Mouse (Mus musculus): ENCODE data around the gene Srd5a1. TPM values are rescaled to one million over a fixed set of nuclear protein-coding genes. Genes with fewer than 3 reads are reported as not detected.

The Srd5a1 gene
- polyA plus RNA-seq, 1 experiment from 2014 or later = 25.0 TPM

GRCm38 (mm10) chr13:69538327-69538726 is 72.9 kb downstream of the Srd5a1 start:
- H3K27ac ChIP-seq (ENCODE audit: low read length) = no peak overlapping the region
- 37% methylated on average over 4 of the region's 4 CpGs for WGBS

DNA sequence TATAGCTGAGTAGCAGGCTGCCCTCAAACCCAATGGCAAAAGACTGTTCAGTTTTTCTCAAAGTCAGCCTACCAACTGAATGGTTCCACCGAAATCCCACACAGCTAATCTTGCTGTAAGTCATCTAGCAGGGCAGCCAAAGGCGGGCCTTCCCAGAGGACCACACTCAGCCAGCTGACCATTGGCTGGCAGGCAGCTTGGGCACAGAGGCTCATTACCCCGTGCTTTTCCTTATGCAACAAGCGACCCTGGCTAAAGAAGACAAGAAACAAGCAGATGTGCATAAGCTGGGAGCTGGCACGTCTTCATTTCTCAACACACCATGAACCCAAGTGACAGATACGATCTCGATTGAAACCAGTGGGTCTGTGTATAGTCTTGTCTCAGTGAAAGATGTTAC is 73.9 kb downstream of the Srd5a1 start:
- 77% methylated on average over 7 of the region's 7 CpGs for WGBS
- ATAC-seq (ENCODE audit: low FRiP score, low TSS enrichment) = no peak

More at GRCm38 (mm10) chr13:69538327-69538726, 72.9 kb downstream of the Srd5a1 start:
- Histone ChIP-seq H3K4me1 (ENCODE audit: insufficient read depth, low read length) (peaks cover 22% of the 10 kb centered on the region), H3K36me3 (ENCODE audit: insufficient read depth, low read length) (no peaks in the 10 kb centered on the region), H3K9me3 (ENCODE audit: low read length) (no peaks in the 10 kb centered on the region), H3K9ac (replicated peaks; ENCODE audit: low read length) (no peak overlapping the region), H3K4me3 (ENCODE audit: low read length) (no peak overlapping the region), H3K27me3 (ENCODE audit: insufficient read depth, low read length) (no peaks in the 10 kb centered on the region), H3K4me2 (replicated peaks; ENCODE audit: low read depth, low read length) (no peak overlapping the region)
- ATAC-seq (ENCODE audit: low FRiP score, low TSS enrichment) = no peak

DNA sequence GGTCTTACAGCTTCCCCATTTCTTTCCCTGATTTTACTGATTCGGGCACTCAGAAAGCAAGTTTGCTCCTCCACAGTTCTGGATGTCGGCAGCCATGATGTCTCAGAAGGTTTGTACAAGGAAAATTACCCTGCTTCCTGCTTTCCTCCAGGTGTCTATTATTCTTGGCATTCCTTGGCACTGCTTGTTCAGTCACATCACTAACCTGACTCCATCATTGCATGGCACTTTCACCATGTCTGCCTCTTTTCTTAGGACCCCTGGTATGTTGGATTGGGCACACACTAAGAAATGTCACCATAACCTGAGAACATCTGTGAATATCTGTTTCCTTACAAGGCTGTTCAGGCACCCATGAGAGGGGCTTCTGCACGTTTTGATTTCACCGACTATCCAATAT is 75.2 kb downstream of the Srd5a1 start:
- whole genome bisulfite sequencing = 60% methylated on average over 4 of the region's 4 CpGs
- no peaks in the 10 kb centered on the region for H3K36me3 ChIP-seq (ENCODE audit: insufficient read depth, low read length)

More for the DNA sequence above, 73.9 kb downstream of the Srd5a1 start:
- H3K27ac ChIP-seq (ENCODE audit: low read length) = no peak overlapping the region
- H3K4me3 ChIP-seq (ENCODE audit: low read length) = no peak overlapping the region
- H3K9me3 ChIP-seq (ENCODE audit: low read length) = no peaks in the 10 kb centered on the region
- H3K4me1 ChIP-seq (ENCODE audit: insufficient read depth, low read length) = peaks cover 25% of the 10 kb centered on the region
- H3K27me3 ChIP-seq (ENCODE audit: insufficient read depth, low read length) = no peaks in the 10 kb centered on the region
- no peaks in the 10 kb centered on the region for H3K36me3 ChIP-seq (ENCODE audit: insufficient read depth, low read length)
- H3K9ac ChIP-seq (replicated peaks; ENCODE audit: low read length) = no peak overlapping the region
- H3K4me2 ChIP-seq (replicated peaks; ENCODE audit: low read depth, low read length) = no peak overlapping the region

GRCm38 (mm10) chr13:69534654-69535551 is 76.3 kb downstream of the Srd5a1 start:
- H3K27me3 ChIP-seq (ENCODE audit: insufficient read depth, low read length) = no peaks in the 10 kb centered on the region
- peak; percentile 95 for ATAC-seq (ENCODE audit: low FRiP score, low TSS enrichment)
- H3K27ac ChIP-seq (ENCODE audit: low read length) = peak overlapping the region; percentile 94
- peak overlapping the region; percentile 80 for H3K4me2 ChIP-seq (replicated peaks; ENCODE audit: low read depth, low read length)
- peaks cover 41% of the 10 kb centered on the region for H3K4me1 ChIP-seq (ENCODE audit: insufficient read depth, low read length)
- under 1% methylated on average over 76 of the region's 86 CpGs for WGBS
- peaks cover 5% of the 10 kb centered on the region for H3K36me3 ChIP-seq (ENCODE audit: insufficient read depth, low read length)
- H3K9me3 ChIP-seq (ENCODE audit: low read length) = no peaks in the 10 kb centered on the region
- peak overlapping the region; percentile 94 for H3K4me3 ChIP-seq (ENCODE audit: low read length)
- H3K9ac ChIP-seq (replicated peaks; ENCODE audit: low read length) = peak overlapping the region; percentile 94

More for the DNA sequence above, 75.2 kb downstream of the Srd5a1 start:
- Histone ChIP-seq H3K9ac (replicated peaks; ENCODE audit: low read length) (peak overlapping the region; percentile 94; the same call in 1 of the 2 replicates), H3K27ac (ENCODE audit: low read length) (peak overlapping the region; percentile 94; the same call in 1 of the 2 replicates), H3K4me3 (ENCODE audit: low read length) (peak overlapping the region; percentile 94; the same call in 1 of the 2 replicates), H3K9me3 (ENCODE audit: low read length) (no peaks in the 10 kb centered on the region), H3K4me2 (replicated peaks; ENCODE audit: low read depth, low read length) (peak overlapping the region; percentile 80), H3K4me1 (ENCODE audit: insufficient read depth, low read length) (peaks cover 31% of the 10 kb centered on the region), H3K27me3 (ENCODE audit: insufficient read depth, low read length) (no peaks in the 10 kb centered on the region)
- no peak for ATAC-seq (ENCODE audit: low FRiP score, low TSS enrichment)

DNA sequence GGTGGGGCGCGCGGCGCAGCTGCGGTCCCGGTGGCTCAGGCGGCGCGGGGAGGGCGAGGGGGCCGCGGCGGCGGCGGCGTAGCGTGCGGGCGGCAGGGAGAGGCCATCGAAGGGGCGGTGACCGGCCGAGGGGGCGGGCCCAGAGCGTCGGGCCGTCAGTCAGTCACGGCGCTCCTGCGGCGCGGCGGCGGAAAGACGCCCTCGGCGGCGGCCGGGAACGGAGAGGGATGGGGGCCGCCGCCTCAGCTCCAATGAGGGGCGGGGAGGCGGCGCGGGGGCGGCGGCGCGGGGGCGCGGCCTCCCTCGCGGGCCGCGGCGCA is 76.9 kb downstream of the Srd5a1 start, which contains the start of gene Tent4a:
Tent4a (minus strand) TSS at position 284 of the 320 bp plus-strand sequence.
- WGBS = under 1% methylated on average over 13 of the region's 57 CpGs
- Histone ChIP-seq H3K4me1 (ENCODE audit: insufficient read depth, low read length) (peaks cover 41% of the 10 kb centered on the region), H3K4me3 (ENCODE audit: low read length) (peak within 1 kb of the TSS; percentile 94), H3K9ac (replicated peaks; ENCODE audit: low read length) (peak within 1 kb of the TSS; percentile 94), H3K9me3 (ENCODE audit: low read length) (no peaks in the 10 kb centered on the region), H3K27ac (ENCODE audit: low read length) (peak within 1 kb of the TSS; percentile 94), H3K36me3 (ENCODE audit: insufficient read depth, low read length) (peaks cover 7% of the 10 kb centered on the region), H3K27me3 (ENCODE audit: insufficient read depth, low read length) (no peaks in the 10 kb centered on the region), H3K4me2 (replicated peaks; ENCODE audit: low read depth, low read length) (peak within 1 kb of the TSS; percentile 93)
- ATAC-seq (ENCODE audit: low FRiP score, low TSS enrichment) = peak; percentile 88

DNA sequence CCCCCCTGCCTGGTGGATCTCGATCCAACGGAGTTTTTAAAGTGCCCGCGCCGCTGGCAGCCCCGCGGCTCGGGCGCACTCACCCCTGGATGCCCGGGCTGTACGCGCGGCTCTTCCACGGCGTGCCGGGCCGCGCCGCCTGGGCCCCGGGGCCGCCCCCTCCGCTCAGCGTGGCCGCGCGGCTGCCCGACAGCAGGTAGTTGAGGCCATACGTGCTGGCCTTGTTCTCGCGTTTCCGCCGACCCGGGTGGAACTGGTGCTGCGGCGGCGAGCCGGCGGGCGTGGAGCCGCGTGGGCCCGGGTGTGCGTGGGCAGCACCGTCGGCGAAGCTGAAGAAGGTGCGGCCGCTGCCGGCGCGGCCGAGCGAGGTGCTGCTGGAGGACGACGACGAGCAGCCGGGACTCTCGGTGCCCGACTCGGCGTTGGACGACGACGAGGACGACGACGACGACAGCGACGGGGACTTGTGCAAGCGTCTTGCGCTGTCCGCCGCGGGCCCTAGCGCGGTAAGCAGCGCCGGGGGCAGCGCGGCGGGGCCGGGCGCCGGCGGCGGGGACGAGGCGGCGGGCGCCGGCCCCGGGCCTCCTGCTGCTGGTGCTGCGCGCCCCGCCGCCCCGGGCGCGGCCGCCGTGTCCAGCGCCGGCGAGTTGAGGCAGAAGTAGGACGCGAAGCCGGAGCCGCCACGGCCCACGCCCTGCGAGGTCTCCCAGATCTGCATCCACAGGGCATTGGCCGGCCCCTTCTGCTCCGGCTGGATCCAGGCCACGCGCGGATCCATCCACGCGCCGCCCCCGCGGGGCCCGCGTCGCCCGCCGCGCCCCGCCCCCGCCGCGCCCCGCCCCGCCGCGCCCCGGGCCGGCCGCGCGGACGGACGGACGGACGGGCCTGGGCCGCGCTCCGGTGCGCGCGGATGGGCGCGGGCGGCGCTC is 77.6 kb downstream of the Srd5a1 start, which contains the start of gene Nsun2:
Nsun2 (plus strand) TSS at position 342 of the 929 bp plus-strand sequence.
- Histone ChIP-seq H3K27ac (ENCODE audit: low read length) (peak within 1 kb of the TSS; percentile 93), H3K4me2 (replicated peaks; ENCODE audit: low read depth, low read length) (peak within 1 kb of the TSS; percentile 93), H3K4me1 (ENCODE audit: insufficient read depth, low read length) (peaks cover 41% of the 10 kb centered on the region), H3K9ac (replicated peaks; ENCODE audit: low read length) (peak within 1 kb of the TSS; percentile 90), H3K27me3 (ENCODE audit: insufficient read depth, low read length) (no peaks in the 10 kb centered on the region), H3K9me3 (ENCODE audit: low read length) (no peaks in the 10 kb centered on the region), H3K36me3 (ENCODE audit: insufficient read depth, low read length) (peaks cover 7% of the 10 kb centered on the region), H3K4me3 (ENCODE audit: low read length) (peak within 1 kb of the TSS; percentile 94)
- 0 out of 2 replicates have a peak, but pooled peaks have one; percentile 0 for ATAC-seq (ENCODE audit: low FRiP score, low TSS enrichment)
- under 1% methylated on average over 109 of the region's 155 CpGs for WGBS

- H3K36me3 ChIP-seq (ENCODE audit: insufficient read depth, low read length) = peaks cover 7% of the 10 kb centered on the region
- H3K4me2 ChIP-seq (replicated peaks; ENCODE audit: low read depth, low read length) = peak overlapping the region; percentile 93
- no peak for ATAC-seq (ENCODE audit: low FRiP score, low TSS enrichment)
- peak overlapping the region; percentile 94 for H3K4me3 ChIP-seq (ENCODE audit: low read length)
- H3K9me3 ChIP-seq (ENCODE audit: low read length) = no peaks in the 10 kb centered on the region
- peaks cover 41% of the 10 kb centered on the region for H3K4me1 ChIP-seq (ENCODE audit: insufficient read depth, low read length)
- WGBS = 1% methylated on average over 9 of the region's 9 CpGs
- no peaks in the 10 kb centered on the region for H3K27me3 ChIP-seq (ENCODE audit: insufficient read depth, low read length)
- H3K9ac ChIP-seq (replicated peaks; ENCODE audit: low read length) = peak overlapping the region; percentile 90
- H3K27ac ChIP-seq (ENCODE audit: low read length) = peak overlapping the region; percentile 93
Measured at GRCm38 (mm10) chr13:69532893-69533404, 78.3 kb downstream of the Srd5a1 start.

GRCm38 (mm10) chr13:69532101-69532892 is 78.9 kb downstream of the Srd5a1 start:
- peaks cover 45% of the 10 kb centered on the region for H3K4me1 ChIP-seq (ENCODE audit: insufficient read depth, low read length)
- H3K4me3 ChIP-seq (ENCODE audit: low read length) = peak overlapping the region; percentile 94
- no peaks in the 10 kb centered on the region for H3K9me3 ChIP-seq (ENCODE audit: low read length)
- WGBS = 16% methylated on average over 14 of the region's 14 CpGs
- no peaks in the 10 kb centered on the region for H3K27me3 ChIP-seq (ENCODE audit: insufficient read depth, low read length)
- H3K9ac ChIP-seq (replicated peaks; ENCODE audit: low read length) = peak overlapping the region; percentile 90
- H3K4me2 ChIP-seq (replicated peaks; ENCODE audit: low read depth, low read length) = peak overlapping the region; percentile 93
- H3K27ac ChIP-seq (ENCODE audit: low read length) = no peak overlapping the region
- H3K36me3 ChIP-seq (ENCODE audit: insufficient read depth, low read length) = peaks cover 7% of the 10 kb centered on the region
- no peak for ATAC-seq (ENCODE audit: low FRiP score, low TSS enrichment)
